Mouse (Mus musculus): Measurements from ENCODE around the gene Sms.

GRCm38 (mm10) chrX:157477328-157477727 is 14.8 kb downstream of the Sms start:
- TF ChIP-seq CTCF (IDR thresholded peaks at IDR 0.05; ENCODE audit: control insufficient read depth, insufficient read depth, insufficient read length) (no peak), MAX (IDR thresholded peaks at IDR 0.05) (no peak), USF1 (IDR thresholded peaks at IDR 0.05; ENCODE audit: low read depth) (no peak), MYOG (IDR thresholded peaks at IDR 0.05; ENCODE audit: control insufficient read depth, extremely low read depth, insufficient read length) (no peak)
